ENCODE assay signal across 8 mouse cellular contexts in the genomic region with DNA sequence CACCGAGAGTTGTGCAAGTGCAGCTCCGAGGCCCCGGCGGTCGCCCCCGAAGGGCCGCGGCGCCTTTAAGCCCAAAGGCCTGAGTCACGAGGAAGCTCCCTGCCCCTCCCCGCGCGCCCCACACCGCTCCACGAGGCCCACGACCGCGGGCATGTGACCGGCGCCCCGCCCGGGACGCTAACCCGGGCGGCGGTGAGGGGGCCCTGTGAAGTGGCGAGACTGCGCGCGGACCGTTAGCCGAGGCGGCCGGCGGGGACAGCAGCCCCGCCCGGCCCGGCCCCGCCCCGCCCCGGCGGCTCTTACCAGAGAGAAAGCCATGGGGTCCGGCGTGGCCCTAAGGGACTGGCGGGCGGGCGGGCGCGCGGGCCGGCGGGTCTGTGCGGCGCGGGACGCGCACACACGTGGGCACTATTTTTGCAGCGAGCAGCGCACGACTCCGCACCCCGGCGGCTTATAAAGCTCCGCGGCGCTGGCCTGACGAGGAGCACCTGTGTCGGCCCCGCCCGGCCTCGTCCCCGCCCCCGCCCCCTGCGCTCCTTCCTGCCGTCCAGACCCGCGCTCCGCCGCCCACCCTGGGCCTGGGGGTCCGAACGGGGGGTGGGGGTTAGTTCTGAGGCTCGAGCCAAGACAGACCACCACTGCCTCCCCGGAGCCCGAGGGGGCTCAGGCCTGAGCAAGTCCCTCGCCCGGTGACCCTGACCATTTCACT. TPM values are rescaled to one million over a fixed set of nuclear protein-coding genes. Genes with fewer than 3 reads are reported as not detected.
DNase-seq lines count a peak whose midpoint lies in the region; ATAC-seq lines count a peak whose summit lies in the region.

No protein-coding gene starts in this region.

- peak overlapping the region; percentile 24 for H3K9ac ChIP-seq in forebrain, embryonic 11.5 days (ENCODE audit: low read length)
- peak overlapping the region; percentile 67 for H3K9ac ChIP-seq in heart, embryonic 16.5 days (ENCODE audit: low read length)
- H3K9ac ChIP-seq in liver, embryonic 15.5 days, result no peak overlapping the region
- H3K9ac ChIP-seq in neural tube, embryonic 12.5 days, result peak overlapping the region; percentile 56

- peak; percentile 64 for ATAC-seq in forebrain, embryonic 11.5 days (replicated peaks; ENCODE audit: low FRiP score)
- peak; percentile 52; the same call in 1 of the 2 replicates for ATAC-seq in heart, embryonic 16.5 days (replicated peaks; ENCODE audit: extremely low read depth, insufficient read depth, low FRiP score)
- no peak for ATAC-seq in liver, embryonic 15.5 days (ENCODE audit: insufficient read depth)
- ATAC-seq in neural tube, embryonic 12.5 days (ENCODE audit: low FRiP score, low read depth), result peak; percentile 65
- ATAC-seq in megakaryocyte-erythroid progenitor cell, adult 5-6 weeks (replicated peaks; ENCODE audit: low FRiP score, low TSS enrichment, poor library complexity, severe bottlenecking), result no peak

- peak overlapping the region; percentile 38 for H3K4me3 ChIP-seq in forebrain, embryonic 11.5 days (ENCODE audit: low read depth, low read length)
- H3K4me3 ChIP-seq in heart, embryonic 16.5 days (ENCODE audit: low read length), result peak overlapping the region; percentile 67
- H3K4me3 ChIP-seq in liver, embryonic 15.5 days (replicated peaks), result peak overlapping the region; percentile 47
- H3K4me3 ChIP-seq in neural tube, embryonic 12.5 days, result peak overlapping the region; percentile 51

- WGBS in forebrain, embryonic 11.5 days, result 3% methylated on average over 68 of the region's 87 CpGs
- WGBS in heart, embryonic 16.5 days, result 1% methylated on average over 77 of the region's 87 CpGs
- WGBS in liver, embryonic 15.5 days (ENCODE audit: insufficient replicate concordance), result under 1% methylated on average over 81 of the region's 87 CpGs
- WGBS in neural tube, embryonic 12.5 days, result 2% methylated on average over 71 of the region's 87 CpGs

- DNase-seq in urinary bladder, adult 18-20 months (ENCODE audit: low spot score in 2 of 2), result peak; percentile 38 to 52
- DNase-seq in urinary bladder, postnatal 10 days (ENCODE audit: low spot score), result no peak
- DNase-seq in forebrain, embryonic 11.5 days (ENCODE audit: low spot score), result peak; percentile 71
- DNase-seq in kidney, postnatal 10 days, result peak; percentile 53

- no peak overlapping the region for H3K27ac ChIP-seq in forebrain, embryonic 11.5 days (ENCODE audit: low read depth, low read length)
- H3K27ac ChIP-seq in heart, embryonic 16.5 days (ENCODE audit: low read length), result no peak overlapping the region
- H3K27ac ChIP-seq in liver, embryonic 15.5 days (replicated peaks), result no peak overlapping the region
- no peak overlapping the region for H3K27ac ChIP-seq in neural tube, embryonic 12.5 days

- H3K27me3 ChIP-seq in forebrain, embryonic 11.5 days (ENCODE audit: control insufficient read depth, insufficient read depth, low read length), result peaks cover 49% of the 10 kb centered on the region
- peaks cover 64% of the 10 kb centered on the region for H3K27me3 ChIP-seq in heart, embryonic 16.5 days (ENCODE audit: control insufficient read depth, insufficient read depth, low read length)
- peaks cover 90% of the 10 kb centered on the region for H3K27me3 ChIP-seq in liver, embryonic 15.5 days
- H3K27me3 ChIP-seq in neural tube, embryonic 12.5 days (replicated peaks), result peaks cover 68% of the 10 kb centered on the region

- no peaks in the 10 kb centered on the region for H3K36me3 ChIP-seq in forebrain, embryonic 11.5 days (ENCODE audit: control insufficient read depth, insufficient read depth, low read length)
- H3K36me3 ChIP-seq in heart, embryonic 16.5 days (ENCODE audit: control insufficient read depth, insufficient read depth), result no peaks in the 10 kb centered on the region
- H3K36me3 ChIP-seq in liver, embryonic 15.5 days (replicated peaks), result no peaks in the 10 kb centered on the region
- no peaks in the 10 kb centered on the region for H3K36me3 ChIP-seq in neural tube, embryonic 12.5 days

- peak overlapping the region; percentile 69 for H3K4me2 ChIP-seq in forebrain, embryonic 11.5 days (ENCODE audit: low read depth, low read length, severe bottlenecking)
- peak overlapping the region; percentile 95 for H3K4me2 ChIP-seq in heart, embryonic 16.5 days (ENCODE audit: low read depth, low read length)
- H3K4me2 ChIP-seq in liver, embryonic 15.5 days, result peak overlapping the region; percentile 70
- peak overlapping the region; percentile 94 for H3K4me2 ChIP-seq in neural tube, embryonic 12.5 days (replicated peaks)

- H3K4me1 ChIP-seq in forebrain, embryonic 11.5 days (replicated peaks; ENCODE audit: control insufficient read depth, insufficient read depth, low read length), result peaks cover 6% of the 10 kb centered on the region
- peaks cover 18% of the 10 kb centered on the region for H3K4me1 ChIP-seq in heart, embryonic 16.5 days (ENCODE audit: control insufficient read depth, insufficient read depth, low read length)
- H3K4me1 ChIP-seq in liver, embryonic 15.5 days (replicated peaks), result peaks cover 15% of the 10 kb centered on the region
- H3K4me1 ChIP-seq in neural tube, embryonic 12.5 days, result peaks cover 24% of the 10 kb centered on the region

- H3K9me3 ChIP-seq in forebrain, embryonic 11.5 days (ENCODE audit: control insufficient read depth, low read length), result no peaks in the 10 kb centered on the region
- 0 out of 2 replicates have a peak, but pooled peaks cover 2% of the 10 kb centered on the region for H3K9me3 ChIP-seq in heart, embryonic 16.5 days (replicated peaks; ENCODE audit: control insufficient read depth, low read length)
- H3K9me3 ChIP-seq in liver, embryonic 15.5 days (replicated peaks), result no peaks in the 10 kb centered on the region
- no peaks in the 10 kb centered on the region for H3K9me3 ChIP-seq in neural tube, embryonic 12.5 days

RNA-seq across cellular contexts. Expression of a gene that starts 0.8 kb away (rescaled TPM):
- 1.1 and 2.4 TPM in 2 replicates for polyA plus RNA-seq in forebrain, embryonic 11.5 days (2014; fragmentation: Nextera tagmentation; extraction: Ambion mirVana)
- 2.4 and 5.0 TPM in 2 replicates for polyA plus RNA-seq in heart, embryonic 16.5 days (2015; fragmentation: Nextera tagmentation; extraction: Ambion mirVana)
- 0.07 TPM in 1 of 2 replicates, not detected in the other for polyA plus RNA-seq in liver, embryonic 15.5 days (2015; fragmentation: Nextera tagmentation; extraction: Ambion mirVana)
- 1.9 and 4.0 TPM in 2 replicates for polyA plus RNA-seq in neural tube, embryonic 12.5 days (2016; fragmentation: Nextera tagmentation; extraction: Ambion mirVana)
- total RNA-seq in megakaryocyte-erythroid progenitor cell, adult 5-6 weeks (2014; fragmentation: Nextera tagmentation), result not detected in 2 replicates
- not detected in 2 replicates for total RNA-seq in megakaryocyte-erythroid progenitor cell, adult 5-6 weeks (2017)

RNA-seq across cellular contexts. Expression of a gene that starts 39.2 kb away (rescaled TPM):
- polyA plus RNA-seq in forebrain, embryonic 11.5 days (2014; fragmentation: Nextera tagmentation; extraction: Ambion mirVana), result 26.1 and 27.3 TPM in 2 replicates
- 0.82 and 0.84 TPM in 2 replicates for polyA plus RNA-seq in heart, embryonic 16.5 days (2015; fragmentation: Nextera tagmentation; extraction: Ambion mirVana)
- polyA plus RNA-seq in liver, embryonic 15.5 days (2015; fragmentation: Nextera tagmentation; extraction: Ambion mirVana), result 0.08 and 0.09 TPM in 2 replicates
- polyA plus RNA-seq in neural tube, embryonic 12.5 days (2016; fragmentation: Nextera tagmentation; extraction: Ambion mirVana), result 88.5 and 89.7 TPM in 2 replicates
- not detected in 2 replicates for total RNA-seq in megakaryocyte-erythroid progenitor cell, adult 5-6 weeks (2014; fragmentation: Nextera tagmentation)
- total RNA-seq in megakaryocyte-erythroid progenitor cell, adult 5-6 weeks (2017), result not detected in 2 replicates

RNA-seq across cellular contexts. Expression of a gene that starts 43.6 kb away (rescaled TPM):
- polyA plus RNA-seq in forebrain, embryonic 11.5 days (2014; fragmentation: Nextera tagmentation; extraction: Ambion mirVana), result not detected in 2 replicates
- polyA plus RNA-seq in heart, embryonic 16.5 days (2015; fragmentation: Nextera tagmentation; extraction: Ambion mirVana), result not detected in 2 replicates
- polyA plus RNA-seq in liver, embryonic 15.5 days (2015; fragmentation: Nextera tagmentation; extraction: Ambion mirVana), result not detected in 2 replicates
- polyA plus RNA-seq in neural tube, embryonic 12.5 days (2016; fragmentation: Nextera tagmentation; extraction: Ambion mirVana), result not detected in 2 replicates
- total RNA-seq in megakaryocyte-erythroid progenitor cell, adult 5-6 weeks (2014; fragmentation: Nextera tagmentation), result not detected in 2 replicates
- total RNA-seq in megakaryocyte-erythroid progenitor cell, adult 5-6 weeks (2017), result not detected in 2 replicates

Comparison
In these comparisons a context has a peak if more than half of its experiments do, and no peak if none do; other contexts are left out.
1. ATAC-seq: peak in forebrain, embryonic 11.5 days (single experiment), heart, embryonic 16.5 days (single experiment) and neural tube, embryonic 12.5 days (single experiment); none in liver, embryonic 15.5 days (single experiment) and megakaryocyte-erythroid progenitor cell, adult 5-6 weeks (single experiment).
2. RNA of a gene that starts 39.2 kb away (polyA plus RNA-seq): 88.5 to 89.7 TPM in neural tube, embryonic 12.5 days and 26.1 to 27.3 TPM in forebrain, embryonic 11.5 days; 0.82 to 0.84 TPM in heart, embryonic 16.5 days and 0.08 to 0.09 TPM in liver, embryonic 15.5 days; every median in the first group is over 10 times any median in the second.
3. Peak in every context shown above with its lines, with median percentiles within 50 percentile points of each other: H3K4me2 ChIP-seq and H3K4me3 ChIP-seq.